Mouse (Mus musculus) kidney, adult 2 months (tissue): ENCODE measurements around the gene Nsg2.

Experiments
- CTCF ChIP-seq: fragments of 200-500 bp; conservative IDR thresholded peaks from 2 replicates; pipeline ENCODE4 v1.5.1; 2011; ENCODE audit warnings: low read depth, mild to moderate bottlenecking, control low read depth, low read length, moderate library complexity, mixed read lengths; ENCODE audit not compliant: insufficient read depth, insufficient read length
- POLR2A ChIP-seq: fragments of 200-500 bp; IDR thresholded peaks from one replicate; pipeline ENCODE4 v1.6.1; 2011; ENCODE audit warnings: low read depth, low read length, control low read depth

DNA sequence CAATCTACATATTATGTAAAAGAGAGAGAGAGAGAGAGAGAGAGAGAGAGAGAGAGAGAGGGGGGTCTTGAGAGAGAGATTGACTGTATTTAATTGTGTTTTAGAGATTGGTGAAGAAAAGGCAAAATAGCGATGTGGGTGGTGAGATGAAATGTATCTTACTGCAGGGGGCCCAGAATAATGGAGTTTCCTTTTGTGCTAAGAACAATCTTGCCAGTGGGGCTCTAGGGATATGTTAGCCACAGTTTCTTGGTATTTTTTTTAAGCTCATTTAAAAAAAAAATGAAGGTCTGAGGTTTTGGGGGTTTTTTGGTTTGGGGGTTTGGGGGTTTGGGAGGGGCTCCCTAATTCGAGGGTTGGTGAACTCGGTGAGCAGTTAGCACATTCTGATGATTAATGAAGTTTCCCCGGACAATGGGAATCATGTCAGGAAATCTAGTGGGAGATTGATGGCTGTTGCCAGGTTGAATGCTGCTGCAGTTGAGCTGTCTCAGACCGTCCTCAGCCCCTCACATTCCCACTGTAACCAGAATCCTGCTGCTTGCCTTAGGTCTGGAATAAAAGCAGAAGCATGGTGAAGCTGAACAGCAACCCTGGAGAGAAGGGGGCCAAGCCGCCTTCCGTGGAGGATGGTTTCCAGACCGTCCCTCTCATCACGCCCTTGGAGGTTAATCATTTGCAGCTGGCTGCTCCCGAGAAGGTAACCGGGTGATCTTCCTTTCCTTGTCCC is 1.1 kb downstream of the Nsg2 start:
- no peak for TF ChIP-seq CTCF
- no peak for TF ChIP-seq POLR2A
